Mouse (Mus musculus) central nervous system, embryonic 18 days (tissue): ENCODE data around the gene Fgfr2. TPM values are rescaled to one million over a fixed set of nuclear protein-coding genes. Genes with fewer than 3 reads are reported as not detected.

Experiments
- polyA plus RNA-seq: library from polyadenylated mRNA; depleted of rRNA; stranded (reverse); fragments of >200 nt; gene quantifications from 2 replicates; pipeline ENCODE4 v1.2.3, GENCODE M21; 2012

Gene Fgfr2
- polyA plus RNA-seq, 1 experiment: 33.3 TPM

GRCm38 (mm10) chr7:131542115-131542871 lies 1580.9 kb downstream of the Fgfr2 start, which contains the start of gene Hmx3:
Gene Hmx3, plus strand, starts transcription at chr7:131542867.

GRCm38 (mm10) chr7:131410416-131411058 lies 1712.6 kb downstream of the Fgfr2 start, which contains the start of the genes Ikzf5 and Acadsb:
Gene Ikzf5, minus strand, starts transcription at chr7:131410521.
Gene Acadsb, plus strand, starts transcription at chr7:131410601.

GRCm38 (mm10) chr7:131370648-131371469 lies 1752.3 kb downstream of the Fgfr2 start, which contains the start of gene Pstk:
Gene Pstk, plus strand, starts transcription at chr7:131371141.

DNA sequence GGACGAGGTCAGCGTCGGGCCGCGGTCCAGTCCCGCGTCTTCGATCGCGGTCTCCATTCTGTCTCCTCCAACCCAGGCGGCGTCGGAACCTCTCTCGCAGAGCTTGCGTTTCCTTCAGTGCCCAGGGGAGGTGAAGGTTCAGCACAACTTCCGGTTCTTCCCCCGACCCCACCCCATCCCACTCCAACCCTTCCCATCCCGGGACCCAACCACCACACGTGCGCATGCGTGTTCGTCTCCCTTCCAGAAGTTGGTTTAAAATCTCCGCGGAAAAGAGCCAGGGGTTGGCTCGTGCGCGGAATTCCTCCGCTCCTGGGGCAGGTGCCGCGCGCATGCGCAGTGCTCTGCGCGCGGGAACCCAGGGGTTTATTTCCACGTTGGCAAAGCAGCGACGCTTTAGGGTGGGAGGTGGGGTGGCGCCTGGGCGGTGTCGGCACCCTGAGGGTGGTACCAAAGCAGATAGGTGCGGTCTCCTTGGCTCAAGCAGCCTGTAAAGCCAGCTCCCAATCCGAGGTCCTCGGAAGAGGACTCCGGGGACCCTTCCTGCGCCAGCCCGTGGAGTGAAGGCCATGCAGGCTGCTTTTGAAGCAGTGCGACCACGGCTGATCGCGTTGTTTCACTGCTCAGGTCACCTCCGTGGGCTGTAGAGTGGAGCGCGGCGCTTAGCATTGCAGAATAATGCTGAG lies 1760.4 kb downstream of the Fgfr2 start, which contains the start of gene 2310057M21Rik:
2310057M21Rik (minus strand) TSS at position 145 of the 686 bp plus-strand sequence.

DNA sequence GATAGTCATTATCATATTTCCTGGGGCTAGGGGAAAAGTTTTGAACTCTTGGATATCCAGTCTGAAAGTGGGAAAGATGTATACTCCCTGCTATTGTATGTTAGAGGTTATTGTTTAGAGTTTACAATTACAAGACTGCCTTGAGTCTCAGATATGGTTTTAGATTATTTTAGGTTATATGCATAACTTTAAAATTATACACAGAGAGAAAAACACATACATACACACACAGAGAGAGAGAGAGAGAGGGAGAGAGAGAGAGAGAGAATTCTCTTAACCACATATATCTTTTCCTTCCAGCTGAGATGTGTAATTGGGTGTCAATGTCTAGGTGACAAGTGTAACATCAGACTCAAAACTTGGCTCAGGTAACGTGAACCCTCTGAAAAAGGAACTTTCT lies 1789.6 kb downstream of the Fgfr2 start, which contains the start of gene Fam24a:
Fam24a (plus strand) TSS at position 301 of the 400 bp plus-strand sequence.

GRCm38 (mm10) chr7:131329416-131329815 lies 1793.7 kb downstream of the Fgfr2 start, which contains the start of gene Fam24b:
Gene Fam24b, minus strand, starts transcription at chr7:131329516.

DNA sequence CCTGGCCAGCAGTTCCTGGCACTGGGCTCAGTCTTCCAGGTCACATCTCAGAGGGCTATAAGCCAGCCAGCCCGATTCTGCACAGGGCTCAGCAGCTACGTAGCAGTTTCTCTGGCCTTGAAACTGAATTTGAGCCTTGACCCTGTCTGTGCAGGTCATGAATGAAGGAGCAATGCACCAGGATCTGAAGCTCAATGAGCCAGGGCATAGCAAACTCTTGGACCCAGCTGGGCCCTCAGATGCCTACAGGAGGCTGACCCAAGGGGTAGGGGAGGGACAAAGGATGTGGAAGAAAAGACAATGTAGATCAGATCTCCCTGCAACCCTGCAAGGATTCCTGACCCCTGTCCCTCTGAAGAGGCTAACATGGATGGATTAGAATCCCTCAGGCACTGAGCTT lies 1801.0 kb downstream of the Fgfr2 start, which contains the start of gene Cuzd1:
Cuzd1 (minus strand) TSS at position 101 of the 400 bp plus-strand sequence.

GRCm38 (mm10) chr7:131174121-131174520 lies 1949.0 kb downstream of the Fgfr2 start, which contains the start of gene 5430419D17Rik:
Gene 5430419D17Rik, plus strand, starts transcription at chr7:131174402.

GRCm38 (mm10) chr7:131146214-131146613 lies 1976.9 kb downstream of the Fgfr2 start, which contains the start of gene 4933402N03Rik:
Gene 4933402N03Rik, minus strand, starts transcription at chr7:131146314.

DNA sequence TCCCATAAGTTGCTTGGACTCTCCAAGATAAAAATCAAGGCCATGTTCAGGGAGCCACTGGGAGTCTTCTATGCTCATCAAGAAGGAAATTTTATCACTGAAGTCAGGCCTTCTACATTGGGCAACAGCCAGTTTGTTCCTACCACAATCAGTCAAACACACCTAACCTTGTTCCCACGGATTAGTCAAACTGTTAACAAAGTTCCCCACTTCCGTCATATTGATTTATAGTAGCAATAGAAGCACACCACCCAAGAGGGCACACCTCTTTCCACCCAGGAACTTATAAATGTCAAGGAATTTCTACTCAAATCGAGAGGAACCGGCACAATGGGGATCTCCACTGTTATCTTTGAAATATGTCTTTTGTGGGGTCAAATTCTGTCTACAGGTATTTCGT lies 2091.4 kb downstream of the Fgfr2 start, which contains the start of gene Dmbt1:
Dmbt1 (plus strand) TSS at position 299 of the 400 bp plus-strand sequence.

GRCm38 (mm10) chr7:130935793-130936471 lies 2187.2 kb downstream of the Fgfr2 start, which contains the start of gene Htra1:
Gene Htra1, plus strand, starts transcription at chr7:130936111.

GRCm38 (mm10) chr7:130865613-130866591 lies 2257.2 kb downstream of the Fgfr2 start, which contains the start of gene Plekha1:
Gene Plekha1, plus strand, starts transcription at chr7:130865756.

GRCm38 (mm10) chr7:130773914-130774630 lies 2349.1 kb downstream of the Fgfr2 start, which contains the start of gene Btbd16:
Gene Btbd16, plus strand, starts transcription at chr7:130774069.

DNA sequence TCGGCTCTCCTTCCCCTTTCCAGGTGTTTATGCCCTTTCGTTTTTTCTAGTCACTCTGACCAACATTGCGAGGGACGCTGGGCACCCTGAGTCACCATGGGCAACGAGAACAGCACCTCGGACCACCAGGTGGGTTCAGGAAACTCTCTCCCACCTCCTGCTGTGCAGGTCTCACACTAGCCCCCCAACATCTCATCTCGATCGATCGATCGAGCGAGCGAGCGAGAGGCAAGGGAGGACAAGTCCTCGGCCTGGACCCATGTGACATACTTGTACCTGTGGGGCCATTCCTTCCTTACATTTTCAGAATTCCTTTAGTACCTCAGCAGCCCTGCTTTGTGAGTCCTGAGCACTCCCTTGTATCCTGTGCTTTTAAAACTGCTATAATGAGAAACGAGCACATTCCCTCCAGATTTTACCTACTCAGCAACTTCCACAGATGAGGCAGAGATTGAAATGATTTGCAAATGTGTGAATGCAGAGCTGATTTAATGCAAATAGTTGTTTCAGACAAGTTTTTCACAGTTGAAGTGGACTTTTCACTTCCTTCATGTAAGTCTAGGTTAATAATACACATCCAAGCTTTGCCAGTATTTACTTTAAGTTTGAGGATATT lies 2545.7 kb downstream of the Fgfr2 start, which contains the start of gene Tacc2:
Tacc2 (plus strand) TSS at position 51 of the 616 bp plus-strand sequence.

GRCm38 (mm10) chr7:130572821-130573220 lies 2550.3 kb downstream of the Fgfr2 start, which contains the start of gene Nsmce4a:
Gene Nsmce4a, minus strand, starts transcription at chr7:130573118.

DNA sequence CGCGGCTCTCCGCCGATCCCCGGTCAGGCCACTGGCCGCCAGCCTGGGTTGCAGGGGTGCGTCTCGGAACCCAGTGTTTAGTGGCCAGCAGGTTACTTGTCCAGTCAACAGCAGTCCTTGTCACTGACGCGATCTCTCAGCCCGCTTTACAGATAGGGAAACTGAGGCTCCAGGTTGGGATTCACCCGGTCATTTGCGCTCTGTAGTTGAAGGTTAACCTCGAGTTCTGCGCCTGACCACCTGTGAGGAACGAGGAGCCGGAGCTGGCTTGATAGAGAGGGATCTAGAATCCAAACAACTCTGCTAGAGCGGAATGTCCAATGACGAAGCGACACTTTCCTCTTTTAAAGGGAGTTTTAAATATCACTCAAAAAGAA lies 2603.1 kb downstream of the Fgfr2 start, which contains the start of gene Ate1:
Ate1 (minus strand) TSS at position 321 of the 377 bp plus-strand sequence.

